Mouse (Mus musculus): Measurements from ENCODE around the gene Zfc3h1.
A peak's percentile ranks its signal among the peaks of the same experiment; 100 is the strongest.

Gene Zfc3h1

GRCm38 (mm10) chr10:115384221-115385017 is at the start of gene Zfc3h1, which contains the start of gene Thap2:
Zfc3h1 (plus strand) TSS chr10:115384959.
Thap2 (minus strand) TSS chr10:115384443.
- peak; percentile 97 for DNase-seq

DNA sequence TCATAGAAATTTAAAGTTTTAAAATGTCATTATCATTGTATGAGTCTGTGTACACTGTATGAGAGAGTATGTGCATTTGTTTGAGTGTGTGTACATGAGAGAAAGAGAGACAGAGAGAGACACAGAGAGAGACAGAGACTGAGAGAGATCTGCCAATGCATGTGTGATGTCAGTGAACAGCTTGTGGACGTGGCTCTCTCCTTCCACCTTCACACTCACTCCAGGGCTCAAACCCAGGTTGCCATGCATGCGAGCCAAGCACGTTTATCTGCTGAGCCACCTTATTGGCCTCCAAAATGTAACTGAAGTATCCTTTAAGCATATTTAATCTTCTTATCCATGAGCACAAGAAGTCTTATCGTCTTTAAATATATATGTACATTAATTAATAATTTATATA is 47.9 kb upstream of the Zfc3h1 start:
- DNase-seq = no peak

- no peak for DNase-seq
Measured at GRCm38 (mm10) chr10:115339820-115340328, 44.9 kb upstream of the Zfc3h1 start.

DNA sequence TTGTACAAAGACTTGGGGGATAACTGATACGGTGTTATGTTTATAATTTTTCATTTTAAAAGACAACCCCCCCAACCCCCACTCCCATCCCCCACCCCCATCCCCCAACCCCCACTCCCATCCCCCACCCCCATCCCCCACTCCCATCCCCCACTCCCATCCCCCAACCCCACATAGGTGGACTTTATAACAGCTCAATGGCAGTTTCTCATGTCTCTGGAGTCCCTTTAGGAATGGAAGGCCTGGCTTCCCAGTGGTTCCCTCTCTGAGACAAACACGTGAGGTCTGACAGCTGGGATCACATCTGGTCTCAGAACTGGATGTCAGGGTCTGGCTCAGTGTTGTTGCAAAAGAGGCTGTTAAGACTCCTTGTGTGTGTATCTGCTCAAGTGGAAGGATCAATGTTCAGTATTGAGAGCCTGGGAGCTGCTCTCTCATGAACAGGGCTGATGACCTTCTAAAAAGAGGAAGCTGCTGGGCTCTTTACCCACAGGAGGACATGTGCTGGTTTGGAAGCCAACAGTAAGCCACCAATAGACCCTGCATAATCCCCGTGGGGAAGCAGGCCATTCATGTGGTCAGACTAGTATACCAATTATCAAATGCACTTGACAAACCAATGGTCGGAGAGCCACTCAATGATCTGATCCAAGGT is 41.9 kb upstream of the Zfc3h1 start:
- no peak for DNase-seq

- no peak for DNase-seq
Measured at GRCm38 (mm10) chr10:115346444-115346843, 38.3 kb upstream of the Zfc3h1 start.

DNA sequence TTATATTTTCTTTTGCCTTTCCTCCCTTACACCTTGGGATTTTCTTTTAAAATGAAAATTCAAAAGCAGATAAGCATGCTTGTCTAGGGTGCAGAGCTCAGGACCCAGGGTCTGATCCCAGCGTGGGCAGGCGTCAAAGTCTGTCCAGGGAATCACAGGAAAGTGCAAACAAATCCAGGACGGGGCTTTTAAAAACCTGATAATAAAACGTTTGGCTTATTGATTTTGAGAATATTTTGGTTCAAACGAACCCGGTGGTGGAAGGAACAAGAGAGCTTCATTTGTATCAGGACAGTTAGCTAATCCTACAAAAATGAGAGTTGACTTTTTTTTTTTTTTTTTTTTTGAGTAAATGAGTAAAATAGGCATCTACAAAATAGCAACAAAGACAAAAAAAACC is 36.6 kb upstream of the Zfc3h1 start:
- no peak for DNase-seq

DNA sequence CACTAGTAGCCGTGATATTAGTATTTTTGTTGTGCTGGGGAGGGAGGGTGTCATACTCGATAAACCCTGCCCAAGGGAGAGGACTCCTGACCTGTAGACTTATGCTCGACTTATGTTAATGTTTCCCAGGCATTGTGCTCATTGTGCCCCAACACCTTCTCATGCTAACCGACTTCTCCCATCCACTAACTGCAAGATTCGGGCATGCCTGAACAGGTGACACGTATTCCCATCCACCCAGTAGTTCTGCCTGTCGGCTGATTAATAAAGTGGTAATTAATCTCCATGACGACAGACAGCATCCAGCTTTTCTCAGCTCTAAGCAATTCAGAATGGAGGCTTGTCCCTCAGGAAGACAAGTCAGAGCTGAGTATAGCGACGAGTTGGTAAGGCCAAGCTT is 35.7 kb upstream of the Zfc3h1 start:
- peak; percentile 25 for DNase-seq

- DNase-seq = peak; percentile 53
Measured at GRCm38 (mm10) chr10:115349509-115349908, 35.2 kb upstream of the Zfc3h1 start.

GRCm38 (mm10) chr10:115350810-115351397 is 33.9 kb upstream of the Zfc3h1 start:
- DNase-seq = no peak

GRCm38 (mm10) chr10:115354553-115354952 is 30.2 kb upstream of the Zfc3h1 start:
- DNase-seq = no peak

DNA sequence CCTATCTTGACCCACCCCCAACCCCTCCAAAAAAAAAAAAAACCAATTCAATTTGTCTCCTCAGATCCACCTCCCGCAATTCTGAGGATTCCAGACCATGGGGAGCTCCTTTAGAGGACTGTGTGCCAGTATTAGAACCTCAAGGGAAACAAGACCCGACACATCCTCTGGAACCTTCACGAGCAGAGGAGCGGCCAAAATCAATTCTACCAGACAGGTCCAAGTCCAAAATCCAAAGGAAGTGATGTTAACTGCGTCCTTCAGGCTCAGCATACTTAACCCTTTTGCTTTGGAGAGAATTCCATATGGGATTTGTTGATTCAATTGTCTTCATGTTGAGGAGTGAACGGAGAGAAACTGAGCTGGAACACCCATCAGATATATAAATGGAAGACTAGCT is 29.7 kb upstream of the Zfc3h1 start:
- DNase-seq = no peak

GRCm38 (mm10) chr10:115356106-115356505 is 28.7 kb upstream of the Zfc3h1 start:
- DNase-seq = no peak

- DNase-seq = peak; percentile 33
Measured at GRCm38 (mm10) chr10:115358216-115358919, 26.4 kb upstream of the Zfc3h1 start.

GRCm38 (mm10) chr10:115359066-115359465 is 25.7 kb upstream of the Zfc3h1 start:
- peak; percentile 69 for DNase-seq

GRCm38 (mm10) chr10:115361840-115362622 is 22.7 kb upstream of the Zfc3h1 start, which contains the start of gene Tmem19:
Tmem19 (minus strand) TSS chr10:115362501.
- peak; percentile 95 for DNase-seq

DNA sequence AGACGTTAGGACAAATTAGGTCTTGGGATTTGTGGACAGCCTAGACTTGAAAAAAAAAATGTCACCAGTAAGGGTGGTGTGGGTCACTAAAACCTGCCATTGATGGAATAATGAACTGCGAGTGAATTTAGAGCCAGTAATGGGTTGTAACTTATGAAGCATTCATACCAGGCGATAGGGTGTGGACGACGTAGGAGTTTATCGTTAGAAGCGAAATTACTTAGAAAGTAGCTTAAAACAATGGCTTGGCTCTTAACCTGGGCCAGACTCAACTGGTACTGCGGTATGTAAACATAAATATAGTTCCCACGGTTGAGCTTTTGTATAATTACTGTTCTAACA is 22.2 kb upstream of the Zfc3h1 start:
- DNase-seq = no peak

- DNase-seq = no peak
Measured at GRCm38 (mm10) chr10:115363151-115363550, 21.6 kb upstream of the Zfc3h1 start.

DNA sequence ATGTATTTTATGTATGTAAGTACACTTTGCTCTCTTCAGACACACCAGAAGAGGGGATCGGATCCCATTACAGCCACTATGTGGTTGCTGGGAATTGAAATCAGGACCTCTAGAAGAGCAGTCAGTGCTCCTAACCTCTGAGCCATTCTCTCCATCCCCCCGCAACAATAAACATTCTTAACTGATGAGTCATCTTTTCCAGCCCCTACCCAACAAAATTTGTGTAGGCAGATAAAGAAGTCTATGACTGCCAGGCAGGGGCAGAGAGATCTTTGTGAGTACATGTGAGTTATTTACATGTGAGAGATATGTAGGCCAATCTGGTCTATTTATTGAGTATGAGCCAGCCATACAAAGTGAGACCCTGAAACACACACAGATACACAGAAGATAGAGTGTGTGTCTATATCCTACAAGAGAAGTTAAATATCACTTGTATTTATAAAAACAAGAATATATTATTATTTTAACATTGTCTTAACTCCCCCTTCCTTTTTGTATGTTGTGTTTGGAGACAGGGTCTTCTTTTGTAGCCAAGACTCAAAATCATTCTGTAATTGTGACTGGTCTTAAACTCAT is 3.2 kb upstream of the Zfc3h1 start:
- DNase-seq = no peak

DNA sequence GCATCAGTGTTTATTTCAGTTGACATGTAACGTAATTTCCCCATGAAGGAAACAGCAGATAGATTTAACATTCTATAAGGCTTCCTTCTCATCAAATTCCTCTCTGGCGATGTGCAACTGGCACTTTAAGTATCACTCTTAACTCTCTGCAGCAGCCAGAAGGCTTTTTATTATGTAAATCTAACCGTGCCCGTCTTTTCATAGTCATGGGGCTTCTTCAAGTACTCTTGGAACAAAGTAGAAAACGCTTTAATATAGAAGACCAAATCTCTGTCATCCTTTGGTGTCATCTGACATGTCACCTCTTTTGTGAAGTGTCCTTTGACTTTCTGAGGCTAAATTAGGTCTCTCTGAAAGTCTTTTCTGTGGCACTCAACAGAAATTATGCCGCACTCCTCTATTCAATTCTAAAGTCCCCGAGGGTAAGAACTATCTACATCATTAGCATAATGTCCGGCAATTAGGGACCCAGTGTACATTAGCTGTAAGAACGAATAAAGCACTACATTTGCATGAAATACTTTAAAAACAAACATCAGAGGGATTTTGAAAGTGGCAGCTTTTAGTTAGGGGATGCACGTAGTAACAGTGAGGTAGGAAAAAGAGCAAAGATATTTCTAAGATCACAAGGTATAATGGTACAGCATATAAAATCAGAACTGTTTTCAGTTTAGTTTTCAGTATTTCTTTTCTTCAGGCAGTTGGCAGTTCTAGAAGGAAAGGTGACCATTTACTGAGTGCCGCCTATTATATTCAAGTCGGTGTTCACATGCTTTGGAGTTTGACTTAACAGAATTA is 1.7 kb upstream of the Zfc3h1 start:
- no peak for DNase-seq

- DNase-seq = no peak
Measured at GRCm38 (mm10) chr10:115383644-115384220, 1.0 kb upstream of the Zfc3h1 start.
